Mouse (Mus musculus) ES-CJ7 (cell line): ENCODE data around the gene Stk32c.

Experiments used
- DNase-seq: peaks from one replicate; pipeline ENCODE4 v3.0.0; 2011; ENCODE audit warnings: low read depth, low spot score

Gene Stk32c

DNA sequence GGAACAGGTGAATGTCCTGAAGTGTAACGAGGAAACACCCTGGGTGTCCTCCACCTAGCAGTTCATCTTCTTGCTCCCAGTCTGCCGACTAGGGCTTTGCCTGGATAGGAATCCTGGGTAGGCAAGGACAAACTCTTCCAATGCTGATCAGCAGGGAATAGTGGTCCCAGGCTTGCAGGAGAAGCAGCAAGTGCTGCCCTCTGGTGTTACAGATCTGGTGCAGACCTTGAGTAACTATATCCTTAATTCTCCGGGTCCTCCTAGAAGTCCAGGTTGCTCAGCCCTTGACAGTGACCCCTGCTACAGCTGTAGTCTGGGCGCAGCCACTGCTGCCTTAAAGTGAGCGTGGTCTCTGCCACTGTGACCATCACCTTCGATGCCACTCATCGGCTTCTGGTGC is 13.0 kb downstream of the Stk32c start:
- peak; percentile 82 for DNase-seq

DNA sequence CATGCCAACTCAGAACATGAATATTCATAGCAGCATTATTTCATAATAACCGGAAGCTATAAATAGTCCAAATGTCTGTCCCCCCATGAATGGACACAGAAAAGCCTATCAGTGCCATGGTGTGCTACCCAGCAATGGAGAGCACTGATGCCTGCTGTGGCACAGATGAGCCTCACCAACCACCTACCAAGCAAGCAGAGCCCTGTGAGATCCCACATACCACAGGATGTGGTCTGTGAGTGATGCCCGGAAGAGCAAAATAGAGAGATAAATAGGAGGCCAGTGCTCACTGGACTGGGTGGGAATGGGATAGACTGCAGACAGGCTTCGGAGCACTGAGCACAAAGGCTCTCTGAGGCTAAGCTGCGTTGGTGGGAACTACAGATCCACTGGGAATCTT is 16.1 kb downstream of the Stk32c start:
- no peak for DNase-seq

DNA sequence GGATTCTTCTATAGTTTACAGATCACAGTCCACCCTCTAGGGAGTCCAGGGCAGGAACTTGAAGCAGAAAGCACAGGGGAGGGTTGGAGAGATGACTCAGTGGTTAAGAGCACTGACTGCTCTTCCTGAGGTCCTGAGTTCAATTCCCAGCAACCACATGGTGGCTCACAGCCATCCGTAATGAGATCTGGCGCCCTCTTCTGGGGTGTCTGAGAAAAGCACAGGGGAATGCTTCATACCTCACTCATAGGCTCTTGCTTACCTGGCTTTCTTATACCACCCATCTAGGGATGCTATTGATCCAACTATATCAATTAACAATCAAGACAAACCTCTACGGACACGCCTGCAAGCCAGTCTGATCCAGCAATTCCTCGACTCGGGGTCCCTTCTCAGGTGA is 21.5 kb downstream of the Stk32c start:
- DNase-seq: peak; percentile 14

DNA sequence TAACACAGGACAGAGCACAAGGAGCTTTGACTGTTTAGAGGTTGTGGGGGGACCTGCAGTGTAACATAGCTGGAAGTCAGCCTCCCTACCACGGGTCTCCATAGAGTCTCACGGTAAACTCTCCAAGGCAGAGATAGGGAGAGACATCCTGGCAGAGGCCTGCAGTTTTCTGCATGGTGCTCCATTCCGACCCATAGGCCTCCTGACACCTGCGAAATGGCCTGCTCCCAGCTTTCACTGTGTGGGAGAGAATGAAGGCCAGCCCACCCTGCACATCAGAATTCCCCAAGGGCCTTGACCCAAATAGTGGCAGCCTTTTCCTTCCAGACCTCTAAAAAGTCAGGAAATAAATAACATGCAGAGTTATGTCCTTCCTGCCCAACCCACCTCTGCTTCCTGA is 22.5 kb downstream of the Stk32c start:
- no peak for DNase-seq

DNA sequence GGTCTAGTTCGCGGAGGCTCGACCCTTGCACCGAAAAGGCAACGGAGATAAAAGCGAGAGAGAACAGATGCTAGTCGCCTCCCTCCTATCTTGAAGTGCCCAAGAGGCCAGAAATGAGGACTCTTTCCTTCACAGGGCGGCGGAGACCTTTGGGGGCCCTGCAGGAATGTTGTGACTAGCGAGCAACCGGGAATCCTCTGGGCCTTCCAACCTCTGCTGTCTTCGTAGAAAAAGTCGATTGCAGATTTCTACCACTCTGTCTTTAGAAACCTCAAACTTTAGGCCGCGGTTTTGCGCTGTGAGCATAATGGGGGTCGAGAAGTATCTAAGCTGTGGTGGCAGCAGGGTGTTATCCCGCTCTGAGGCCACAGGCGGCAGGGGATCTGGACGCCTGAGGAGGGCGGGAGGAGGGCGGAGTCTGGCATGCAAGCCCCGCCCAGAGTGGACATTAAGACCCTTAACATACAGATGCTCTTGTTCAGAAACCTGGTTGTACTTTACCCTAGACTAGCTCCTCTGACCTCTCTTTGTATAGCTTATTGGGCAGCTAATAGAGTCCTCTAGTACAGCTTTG is 24.4 kb downstream of the Stk32c start:
- DNase-seq: peak; percentile 62

DNA sequence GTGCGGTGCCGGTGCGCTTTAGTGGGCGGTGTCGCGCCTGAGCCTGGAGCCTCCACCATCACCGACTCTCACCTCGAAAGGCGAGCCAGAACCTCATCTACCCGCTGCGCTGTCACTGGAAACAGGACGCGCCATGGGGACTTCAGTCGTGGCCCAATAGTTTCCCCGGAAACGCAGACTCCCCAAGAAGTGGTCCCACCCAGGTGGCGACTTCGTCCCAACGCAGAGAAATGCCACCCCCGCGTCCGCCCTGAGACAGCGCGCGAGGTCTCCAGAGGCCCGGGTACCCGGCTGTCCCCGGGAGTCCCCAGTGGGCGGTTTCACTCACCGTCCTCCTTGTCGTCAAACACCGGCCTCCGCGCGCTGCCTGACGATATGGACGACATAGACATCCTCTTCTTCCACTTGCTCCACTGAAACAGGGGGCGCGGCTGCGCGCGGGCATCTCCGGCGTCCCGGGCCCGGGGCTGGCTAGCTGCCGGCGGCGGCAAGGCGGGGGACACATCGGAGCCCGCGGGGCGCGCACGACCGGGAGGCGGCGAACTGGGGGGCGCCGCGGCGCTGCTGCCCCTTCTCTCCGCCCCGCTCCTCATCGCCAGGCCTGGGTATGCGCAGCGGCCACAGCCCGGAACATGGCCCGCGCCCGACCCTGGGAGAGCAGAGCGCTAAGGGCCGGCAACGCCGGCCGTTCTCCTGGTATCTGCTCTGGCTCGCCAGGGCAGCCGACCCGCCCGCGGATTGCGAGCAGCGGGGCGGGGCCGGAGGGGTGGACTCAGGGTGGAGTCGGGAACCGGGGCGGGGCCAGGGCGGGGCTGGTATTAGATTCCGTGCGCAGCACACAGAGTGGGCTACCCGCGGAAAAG is 25.1 kb downstream of the Stk32c start:
- DNase-seq: peak; percentile 48

DNA sequence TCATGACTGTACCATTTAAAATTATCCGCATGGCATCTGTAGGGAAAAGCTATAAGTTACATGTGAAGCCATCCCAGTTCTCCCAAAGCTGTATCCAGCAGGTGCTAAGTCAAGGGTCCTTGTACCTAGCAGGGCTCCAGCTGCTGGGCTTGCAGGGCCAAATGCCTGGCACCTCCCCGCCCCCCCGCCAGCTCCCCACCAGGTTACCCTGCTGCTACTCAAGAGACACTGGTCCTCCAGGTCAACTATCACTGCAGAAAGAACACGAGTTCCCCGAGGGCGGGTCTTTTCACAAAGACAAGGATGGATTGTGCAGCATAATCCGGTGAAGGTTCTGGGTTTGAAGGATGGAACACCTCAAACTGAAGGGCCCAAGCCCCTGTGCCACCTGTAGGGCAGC is 25.8 kb downstream of the Stk32c start:
- no peak for DNase-seq

DNA sequence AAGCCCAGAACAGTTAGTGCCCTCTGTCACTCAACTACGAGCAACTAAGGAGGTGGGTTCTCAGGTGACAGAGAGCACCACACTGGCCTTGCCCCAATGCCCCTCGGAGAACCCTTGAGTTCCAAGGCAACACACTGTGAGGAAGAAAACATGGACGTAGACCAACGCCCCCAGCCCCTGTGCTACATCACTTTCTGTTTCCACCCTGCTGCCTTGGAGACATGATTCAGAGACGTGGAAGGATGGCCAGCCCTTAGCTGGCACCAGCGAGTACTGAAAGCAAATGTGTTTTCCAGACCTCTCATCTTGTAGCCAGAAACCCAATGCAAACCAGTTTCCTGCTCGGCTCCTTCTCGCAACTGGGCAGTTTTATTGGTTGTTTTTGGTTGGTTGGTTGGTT is 26.7 kb downstream of the Stk32c start:
- no peak for DNase-seq

DNA sequence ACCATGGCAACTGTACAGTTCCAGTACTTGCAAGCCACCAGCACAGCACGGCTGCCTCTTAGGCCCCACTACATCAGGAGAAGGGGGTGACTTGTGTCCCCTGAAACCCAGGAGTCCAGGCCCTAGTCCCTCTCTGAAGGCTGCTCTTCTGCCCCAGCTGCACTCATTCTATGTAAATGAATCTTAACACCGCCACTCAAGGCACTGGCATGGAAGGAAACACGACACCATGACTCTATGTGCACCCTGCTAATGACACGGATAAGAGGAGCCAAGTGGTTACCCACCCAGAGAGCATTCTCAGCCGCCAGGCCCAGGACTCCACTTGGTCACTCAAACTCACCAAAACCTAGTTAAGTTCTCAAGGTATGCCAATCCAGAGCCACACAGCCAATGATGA is 27.1 kb downstream of the Stk32c start:
- no peak for DNase-seq

DNA sequence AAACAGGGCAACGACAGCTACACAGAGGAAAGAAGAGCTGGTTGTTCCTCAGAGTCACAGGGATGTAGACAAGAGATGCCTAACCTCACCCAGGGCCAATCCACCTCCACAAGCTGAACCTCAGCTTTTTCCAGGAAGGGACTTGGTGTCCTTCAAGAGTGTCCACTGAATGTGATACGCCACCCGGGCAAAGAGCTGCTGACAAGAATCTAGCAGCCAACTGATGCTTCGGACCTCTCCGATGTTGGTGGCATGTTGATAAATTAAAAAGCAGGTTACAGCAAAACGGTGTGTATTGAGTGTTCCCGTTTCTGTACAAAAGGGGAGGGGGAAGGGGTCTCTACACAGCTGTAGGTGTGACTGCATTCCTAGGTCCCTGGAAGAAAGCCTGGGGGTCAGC is 28.3 kb downstream of the Stk32c start:
- DNase-seq: no peak

DNA sequence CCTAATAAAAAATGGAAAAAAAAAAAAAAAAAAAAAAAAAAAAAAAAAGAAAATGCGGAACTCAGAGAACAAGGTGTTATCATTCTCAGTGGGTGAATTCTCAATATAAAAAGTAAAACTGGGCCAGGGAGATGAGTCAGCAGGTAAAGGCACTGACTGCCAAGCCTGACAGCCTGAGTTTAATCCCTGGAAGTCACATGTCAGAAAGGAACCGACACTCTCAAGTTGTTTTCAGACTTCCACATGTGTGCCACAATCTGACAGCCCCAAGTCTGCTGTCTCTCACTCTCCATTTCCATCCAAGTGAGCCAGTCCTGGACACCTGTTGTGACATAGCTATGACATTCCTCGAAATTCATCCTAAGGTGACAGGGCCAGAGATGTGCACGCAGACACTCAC is 28.7 kb downstream of the Stk32c start:
- no peak for DNase-seq

DNA sequence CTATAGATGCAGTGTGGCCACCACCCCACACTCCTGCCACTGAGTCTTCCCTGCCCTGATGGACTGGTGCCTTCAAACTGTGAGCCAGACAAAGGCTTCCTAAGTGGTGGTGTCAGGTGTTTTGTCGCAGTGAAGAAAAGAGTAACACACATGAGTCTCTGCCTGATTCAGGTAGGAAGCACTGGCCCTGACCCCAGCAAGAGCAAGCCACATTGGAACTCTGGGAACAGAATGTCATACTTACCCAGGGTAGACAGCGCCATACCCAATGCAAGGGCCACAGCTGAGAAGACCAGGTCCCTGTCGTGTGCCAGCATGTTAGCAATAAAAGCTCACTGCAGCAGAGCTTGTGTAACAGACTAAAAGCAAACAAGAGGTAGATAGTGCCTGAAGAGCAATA is 33.0 kb downstream of the Stk32c start:
- no peak for DNase-seq

DNA sequence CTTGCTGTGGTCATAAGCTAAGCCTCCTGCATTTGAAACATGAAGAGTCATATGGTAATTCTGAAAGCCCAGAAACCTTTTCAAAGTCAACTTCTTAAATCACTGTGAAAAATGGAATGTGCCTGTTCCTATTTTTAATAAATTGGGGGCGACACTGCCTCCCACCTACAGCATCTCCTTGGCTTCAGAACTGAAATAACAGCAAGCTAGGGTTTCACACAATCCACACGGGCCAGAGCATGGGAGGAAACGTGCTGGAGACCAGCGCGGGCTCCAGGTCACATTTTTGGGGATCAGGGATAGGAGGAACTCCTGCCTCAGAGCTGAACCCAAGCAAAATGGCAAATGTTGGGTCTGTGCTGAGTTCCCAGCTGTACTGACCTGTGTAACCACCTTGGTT is 33.8 kb downstream of the Stk32c start:
- DNase-seq: no peak

DNA sequence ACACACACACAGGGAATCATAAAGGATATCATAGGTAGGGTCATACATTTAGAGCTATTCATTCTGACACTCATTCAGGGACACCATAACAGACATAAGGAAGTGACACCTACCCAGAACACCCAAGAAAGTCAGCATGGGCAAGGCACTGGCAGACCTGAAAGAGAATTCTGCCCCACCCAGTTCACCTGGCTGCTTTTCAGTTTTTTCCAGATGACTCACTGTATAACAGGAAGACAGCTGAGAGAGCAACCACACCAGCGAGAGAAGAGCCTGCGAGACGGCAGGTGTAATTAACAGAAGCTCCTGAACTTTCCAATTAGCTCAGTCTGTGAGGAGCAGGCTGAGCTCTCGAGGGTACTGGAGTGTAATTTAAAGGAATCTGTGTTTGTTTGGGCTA is 44.0 kb downstream of the Stk32c start:
- no peak for DNase-seq

DNA sequence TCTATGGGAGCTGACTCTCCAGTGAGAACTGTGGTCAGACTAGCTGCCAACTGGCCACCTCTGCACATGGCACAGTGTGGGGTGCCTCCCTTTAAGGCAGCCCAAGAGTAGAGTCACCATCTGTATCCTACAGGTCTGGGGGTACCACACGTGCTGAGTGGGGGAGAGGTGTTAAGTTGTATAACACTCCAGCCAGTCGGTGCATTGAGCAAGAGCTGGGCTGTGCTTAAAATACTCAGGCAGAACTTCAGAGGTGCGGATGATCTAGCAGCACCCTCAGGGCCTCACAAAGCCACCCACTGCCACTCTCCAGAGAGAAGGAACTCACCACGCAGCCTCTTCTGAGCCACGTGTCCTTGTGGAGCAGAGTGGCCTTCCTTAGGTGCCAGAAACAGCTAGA is 48.7 kb downstream of the Stk32c start:
- no peak for DNase-seq

DNA sequence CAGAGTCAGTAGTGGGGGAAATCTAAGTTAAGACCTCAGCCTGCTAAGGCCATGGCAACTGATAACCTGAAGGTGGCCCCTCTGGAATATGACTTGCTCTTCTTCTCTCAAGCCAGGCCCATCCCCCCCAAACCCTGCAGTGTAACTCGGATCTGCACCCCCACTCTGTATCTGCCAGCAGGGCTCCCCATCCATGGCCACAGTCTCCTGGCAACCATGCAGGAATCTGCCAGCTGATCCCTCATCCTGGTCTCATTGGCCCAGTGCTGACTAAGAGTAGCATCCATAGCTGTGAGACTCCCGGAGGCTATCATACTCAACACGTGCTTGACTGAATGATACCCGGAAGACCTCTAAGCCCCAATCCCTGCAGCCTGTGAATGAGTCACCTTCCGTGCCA is 54.2 kb downstream of the Stk32c start:
- no peak for DNase-seq

DNA sequence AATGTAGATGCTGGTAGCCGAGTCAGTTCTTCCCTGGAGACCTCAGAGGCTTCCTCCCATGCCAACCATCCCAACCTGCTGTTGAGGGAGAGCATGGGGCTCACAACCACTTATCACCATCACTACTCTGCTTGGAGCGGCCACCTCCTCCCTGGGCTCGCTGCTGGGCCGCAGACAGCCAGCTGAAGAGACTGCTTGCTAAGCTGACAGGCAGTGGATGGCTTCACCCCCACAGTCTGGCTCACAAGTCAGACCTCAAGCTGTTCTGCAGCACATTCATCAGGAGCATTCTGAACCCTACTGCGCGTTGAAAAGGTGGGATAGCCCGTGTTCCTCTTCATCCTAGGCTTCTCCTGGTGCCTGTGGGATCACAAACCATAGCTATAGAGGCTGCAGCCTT is 54.6 kb downstream of the Stk32c start:
- no peak for DNase-seq

DNA sequence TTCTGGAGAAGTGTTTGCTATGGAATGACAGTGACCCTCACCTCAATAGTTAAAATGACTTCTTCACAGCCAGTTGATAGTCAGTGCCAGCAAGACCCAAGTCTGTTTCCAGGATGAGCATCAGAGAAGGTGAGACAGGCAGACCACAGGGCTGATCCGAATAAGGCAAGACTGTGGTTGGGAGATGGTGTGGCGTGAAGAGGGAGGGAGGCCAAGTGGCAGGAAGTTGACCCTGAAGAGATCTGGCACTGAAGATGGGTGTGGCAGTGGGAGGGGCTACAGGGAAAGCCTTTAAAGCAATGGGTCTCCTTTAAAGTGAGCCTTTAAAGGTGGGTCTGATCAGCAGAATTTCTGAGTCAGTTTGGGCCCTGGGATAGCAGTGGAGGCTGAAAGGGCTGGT is 55.6 kb downstream of the Stk32c start:
- DNase-seq: no peak

DNA sequence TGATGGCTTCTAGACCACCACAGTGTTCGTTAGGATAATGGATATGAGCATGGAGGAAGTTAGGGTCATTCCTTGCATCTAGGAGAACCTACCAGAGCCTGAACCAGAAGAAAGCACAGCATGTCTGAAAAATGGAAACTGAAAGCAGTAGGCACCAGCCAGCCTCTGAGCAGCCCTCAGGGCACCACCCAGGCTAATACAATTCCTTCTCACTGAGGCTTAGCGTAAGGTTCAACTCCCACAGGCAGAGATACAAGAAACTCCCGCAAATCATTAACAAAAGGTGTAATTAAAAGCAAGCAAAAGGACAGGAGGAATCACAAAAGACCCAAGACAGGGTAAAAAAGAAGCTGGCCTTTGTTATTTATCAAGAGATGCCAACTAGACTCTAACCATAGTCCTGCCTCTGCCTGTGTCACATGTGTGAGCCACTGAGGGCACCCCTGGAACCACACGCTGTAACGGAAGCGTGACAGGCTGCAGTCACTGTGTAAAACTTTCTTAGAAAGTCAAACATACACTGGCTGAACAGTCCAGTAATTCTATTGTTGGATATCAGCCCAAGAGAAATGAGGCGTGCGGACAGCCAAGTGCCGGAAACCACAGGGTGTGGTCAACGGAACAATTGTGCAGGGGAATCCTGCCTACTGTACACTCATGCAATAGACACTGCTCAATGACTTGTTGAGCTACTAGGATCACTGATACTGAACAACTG is 56.6 kb downstream of the Stk32c start:
- no peak for DNase-seq

DNA sequence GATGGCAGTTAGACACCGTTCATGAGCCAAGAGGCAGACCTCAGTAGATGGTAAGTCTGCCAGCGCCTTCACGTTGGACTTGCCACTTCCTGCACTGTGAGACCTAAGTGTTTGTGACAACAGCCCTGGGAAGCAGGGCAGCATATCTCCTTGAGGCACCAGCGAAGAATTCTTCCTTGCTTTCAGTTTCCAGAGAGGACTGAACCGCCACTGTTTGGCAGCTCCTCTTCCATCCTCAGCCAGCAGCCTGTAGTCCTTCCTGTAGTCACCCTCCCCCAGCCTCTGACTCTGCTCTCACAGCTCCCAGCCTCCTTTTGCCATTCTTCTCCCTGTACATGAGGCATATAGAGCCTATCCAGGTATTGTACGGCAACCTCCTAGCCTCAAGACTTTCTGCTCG is 60.2 kb downstream of the Stk32c start:
- no peak for DNase-seq

DNA sequence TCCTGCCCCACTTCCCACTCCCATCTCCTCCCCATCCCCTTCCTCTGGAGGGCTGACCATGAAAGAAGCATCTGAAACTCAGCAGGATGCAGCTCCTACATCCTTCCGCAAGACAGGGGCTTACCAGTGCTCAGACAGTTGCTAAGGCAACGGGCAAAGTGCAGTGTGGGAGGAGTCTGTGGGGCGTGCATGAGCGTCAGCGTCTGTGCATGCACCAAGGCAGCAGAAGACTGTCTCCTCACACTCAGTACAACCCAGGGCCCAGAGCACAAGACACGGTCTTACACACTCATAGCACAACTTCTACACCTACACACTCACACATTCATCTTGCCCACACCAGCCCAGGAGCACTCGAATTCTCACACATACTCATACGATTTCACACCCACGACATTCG is 62.0 kb downstream of the Stk32c start:
- peak; percentile 9 for DNase-seq

DNA sequence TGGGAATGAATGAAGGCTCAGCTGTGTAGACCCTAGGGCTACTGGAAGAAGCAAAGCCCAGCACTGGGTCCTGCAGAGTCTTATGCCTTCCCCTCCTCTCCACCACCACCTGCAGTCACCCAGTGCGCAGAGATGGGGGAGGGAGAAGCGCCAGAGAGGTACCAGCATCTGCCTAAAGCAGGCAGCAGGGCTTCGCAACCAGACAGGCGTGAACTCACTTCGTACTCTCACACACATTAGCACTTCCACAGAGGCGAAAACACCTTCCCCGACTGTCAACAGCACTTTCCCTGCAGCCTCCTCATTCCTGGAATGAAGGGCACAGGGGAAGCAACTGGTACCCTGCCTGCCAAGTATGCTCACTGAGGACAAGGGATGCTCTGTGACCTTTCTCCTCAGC is 63.7 kb downstream of the Stk32c start:
- DNase-seq: no peak

DNA sequence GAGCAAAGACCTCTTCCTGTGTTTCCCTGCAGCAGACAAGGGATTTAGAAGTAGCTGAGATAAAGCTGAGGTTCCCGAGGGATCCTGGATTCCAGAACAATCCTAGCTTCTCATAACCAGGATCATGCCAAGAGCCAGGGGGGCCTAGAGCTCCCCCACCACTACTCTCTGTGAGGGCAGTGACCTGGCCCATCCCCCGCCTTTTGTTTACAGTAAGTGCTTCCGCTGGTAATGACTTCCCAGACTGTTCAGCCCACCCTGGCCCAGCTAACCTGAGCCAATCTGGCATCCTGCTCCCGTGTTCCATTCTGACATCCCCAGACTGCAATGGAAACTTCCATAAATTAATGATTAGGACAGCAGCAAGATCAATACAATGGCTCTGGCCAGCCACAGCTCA is 65.7 kb downstream of the Stk32c start:
- no peak for DNase-seq
